Mouse (Mus musculus): ENCODE measurements around the gene Mlycd. TPM values are rescaled to one million over a fixed set of nuclear protein-coding genes. Genes with fewer than 3 reads are reported as not detected.
A peak's percentile ranks its signal among the peaks of the same experiment; 100 is the strongest.

Mlycd gene
- polyA plus RNA-seq, 1 experiment from 2014 or later: 16.6 TPM

GRCm38 (mm10) chr8:119398558-119398957 is 3.9 kb downstream of the Mlycd start:
- no peak overlapping the region for H3K4me2 ChIP-seq (ENCODE audit: low read length)
- no peak overlapping the region for H3K4me3 ChIP-seq (ENCODE audit: low read depth, low read length)
- DNase-seq (ENCODE audit: low spot score): no peak
- no peak overlapping the region for H3K9ac ChIP-seq (ENCODE audit: low read length)
- 85% methylated on average over 9 of the region's 9 CpGs for WGBS
- peaks cover 7% of the 10 kb centered on the region for H3K4me1 ChIP-seq (ENCODE audit: control insufficient read depth, insufficient read depth, low read length)
- no peaks in the 10 kb centered on the region for H3K27me3 ChIP-seq (replicated peaks; ENCODE audit: control insufficient read depth, insufficient read depth, low read length)
- no peaks in the 10 kb centered on the region for H3K9me3 ChIP-seq (replicated peaks; ENCODE audit: control insufficient read depth, low read length)
- no peak overlapping the region for H3K27ac ChIP-seq (ENCODE audit: low read depth, low read length)
- no peak for ATAC-seq
- H3K36me3 ChIP-seq (ENCODE audit: control insufficient read depth, insufficient read depth, low read length): peaks cover 7% of the 10 kb centered on the region; the same call in 1 of the 2 replicates

- Histone ChIP-seq H3K36me3 (ENCODE audit: control insufficient read depth, insufficient read depth, low read length) (peaks cover 11% of the 10 kb centered on the region; the same call in 1 of the 2 replicates), H3K9me3 (replicated peaks; ENCODE audit: control insufficient read depth, low read length) (no peaks in the 10 kb centered on the region), H3K4me2 (ENCODE audit: low read length) (no peak overlapping the region), H3K9ac (ENCODE audit: low read length) (no peak overlapping the region), H3K27me3 (replicated peaks; ENCODE audit: control insufficient read depth, insufficient read depth, low read length) (no peaks in the 10 kb centered on the region), H3K4me1 (ENCODE audit: control insufficient read depth, insufficient read depth, low read length) (peaks cover 7% of the 10 kb centered on the region), H3K4me3 (ENCODE audit: low read depth, low read length) (no peak overlapping the region), H3K27ac (ENCODE audit: low read depth, low read length) (no peak overlapping the region)
- no peak for ATAC-seq
- WGBS: 79% methylated on average over 6 of the region's 6 CpGs
- DNase-seq (ENCODE audit: low spot score): no peak
These were observed 4.6 kb downstream of the Mlycd start for GRCm38 (mm10) chr8:119399255-119399654.

GRCm38 (mm10) chr8:119400122-119400671 is 5.5 kb downstream of the Mlycd start:
- no peak for DNase-seq (ENCODE audit: low spot score)
- Histone ChIP-seq H3K36me3 (ENCODE audit: control insufficient read depth, insufficient read depth, low read length) (peaks cover 13% of the 10 kb centered on the region; the same call in 1 of the 2 replicates), H3K4me3 (ENCODE audit: low read depth, low read length) (no peak overlapping the region), H3K27ac (ENCODE audit: low read depth, low read length) (no peak overlapping the region), H3K9me3 (replicated peaks; ENCODE audit: control insufficient read depth, low read length) (no peaks in the 10 kb centered on the region), H3K9ac (ENCODE audit: low read length) (no peak overlapping the region), H3K4me1 (ENCODE audit: control insufficient read depth, insufficient read depth, low read length) (peaks cover 7% of the 10 kb centered on the region), H3K27me3 (replicated peaks; ENCODE audit: control insufficient read depth, insufficient read depth, low read length) (no peaks in the 10 kb centered on the region), H3K4me2 (ENCODE audit: low read length) (no peak overlapping the region)
- WGBS: 86% methylated on average over 9 of the region's 9 CpGs
- ATAC-seq: no peak

GRCm38 (mm10) chr8:119400904-119401303 is 6.2 kb downstream of the Mlycd start:
- no peak overlapping the region for H3K9ac ChIP-seq (ENCODE audit: low read length)
- peaks cover 2% of the 10 kb centered on the region for H3K4me1 ChIP-seq (ENCODE audit: control insufficient read depth, insufficient read depth, low read length)
- no peak overlapping the region for H3K4me3 ChIP-seq (ENCODE audit: low read depth, low read length)
- no peaks in the 10 kb centered on the region for H3K9me3 ChIP-seq (replicated peaks; ENCODE audit: control insufficient read depth, low read length)
- ATAC-seq (no peak), DNase-seq (ENCODE audit: low spot score) (no peak)
- H3K4me2 ChIP-seq (ENCODE audit: low read length): no peak overlapping the region
- H3K27me3 ChIP-seq (replicated peaks; ENCODE audit: control insufficient read depth, insufficient read depth, low read length): no peaks in the 10 kb centered on the region
- WGBS: 87% methylated on average over 3 of the region's 3 CpGs
- H3K36me3 ChIP-seq (ENCODE audit: control insufficient read depth, insufficient read depth, low read length): peaks cover 14% of the 10 kb centered on the region; the same call in 1 of the 2 replicates
- no peak overlapping the region for H3K27ac ChIP-seq (ENCODE audit: low read depth, low read length)

- no peak for ATAC-seq
- H3K4me3 ChIP-seq (ENCODE audit: low read depth, low read length): no peak overlapping the region
- DNase-seq (ENCODE audit: low spot score): no peak
- no peaks in the 10 kb centered on the region for H3K27me3 ChIP-seq (replicated peaks; ENCODE audit: control insufficient read depth, insufficient read depth, low read length)
- H3K27ac ChIP-seq (ENCODE audit: low read depth, low read length): no peak overlapping the region
- no peak overlapping the region for H3K9ac ChIP-seq (ENCODE audit: low read length)
- no peak overlapping the region for H3K4me2 ChIP-seq (ENCODE audit: low read length)
- WGBS: 79% methylated on average over 10 of the region's 10 CpGs
- no peaks in the 10 kb centered on the region for H3K4me1 ChIP-seq (ENCODE audit: control insufficient read depth, insufficient read depth, low read length)
- H3K36me3 ChIP-seq (ENCODE audit: control insufficient read depth, insufficient read depth, low read length): peaks cover 30% of the 10 kb centered on the region
- H3K9me3 ChIP-seq (replicated peaks; ENCODE audit: control insufficient read depth, low read length): no peaks in the 10 kb centered on the region
These were observed 9.2 kb downstream of the Mlycd start for GRCm38 (mm10) chr8:119403912-119404311.

- H3K9me3 ChIP-seq (replicated peaks; ENCODE audit: control insufficient read depth, low read length): no peaks in the 10 kb centered on the region
- H3K36me3 ChIP-seq (ENCODE audit: control insufficient read depth, insufficient read depth, low read length): peaks cover 38% of the 10 kb centered on the region
- no peak overlapping the region for H3K4me2 ChIP-seq (ENCODE audit: low read length)
- no peak overlapping the region for H3K27ac ChIP-seq (ENCODE audit: low read depth, low read length)
- H3K27me3 ChIP-seq (replicated peaks; ENCODE audit: control insufficient read depth, insufficient read depth, low read length): no peaks in the 10 kb centered on the region
- 93% methylated on average over 5 of the region's 5 CpGs for WGBS
- no peak for DNase-seq (ENCODE audit: low spot score)
- H3K4me1 ChIP-seq (ENCODE audit: control insufficient read depth, insufficient read depth, low read length): no peaks in the 10 kb centered on the region
- H3K4me3 ChIP-seq (ENCODE audit: low read depth, low read length): no peak overlapping the region
- no peak overlapping the region for H3K9ac ChIP-seq (ENCODE audit: low read length)
- no peak for ATAC-seq
These were observed 10.0 kb downstream of the Mlycd start for GRCm38 (mm10) chr8:119404648-119405047.

GRCm38 (mm10) chr8:119408311-119408710 is 13.6 kb downstream of the Mlycd start:
- Histone ChIP-seq H3K4me1 (ENCODE audit: control insufficient read depth, insufficient read depth, low read length) (no peaks in the 10 kb centered on the region), H3K9me3 (replicated peaks; ENCODE audit: control insufficient read depth, low read length) (no peaks in the 10 kb centered on the region), H3K4me3 (ENCODE audit: low read depth, low read length) (no peak overlapping the region), H3K27me3 (replicated peaks; ENCODE audit: control insufficient read depth, insufficient read depth, low read length) (no peaks in the 10 kb centered on the region), H3K27ac (ENCODE audit: low read depth, low read length) (no peak overlapping the region), H3K4me2 (ENCODE audit: low read length) (no peak overlapping the region), H3K36me3 (ENCODE audit: control insufficient read depth, insufficient read depth, low read length) (peaks cover 49% of the 10 kb centered on the region), H3K9ac (ENCODE audit: low read length) (no peak overlapping the region)
- 87% methylated on average over 8 of the region's 8 CpGs for WGBS
- no peak for DNase-seq (ENCODE audit: low spot score)
- ATAC-seq: no peak

- peak; percentile 25; the same call in 1 of the 2 replicates for ATAC-seq
These were observed 17.5 kb downstream of the Mlycd start for GRCm38 (mm10) chr8:119412037-119412734.

More at GRCm38 (mm10) chr8:119412037-119412734, 17.5 kb downstream of the Mlycd start:
- H3K4me2 ChIP-seq (ENCODE audit: low read length): no peak overlapping the region
- H3K36me3 ChIP-seq (ENCODE audit: control insufficient read depth, insufficient read depth, low read length): peaks cover 41% of the 10 kb centered on the region
- no peaks in the 10 kb centered on the region for H3K9me3 ChIP-seq (replicated peaks; ENCODE audit: control insufficient read depth, low read length)
- no peak for DNase-seq (ENCODE audit: low spot score)
- H3K27me3 ChIP-seq (replicated peaks; ENCODE audit: control insufficient read depth, insufficient read depth, low read length): no peaks in the 10 kb centered on the region
- H3K27ac ChIP-seq (ENCODE audit: low read depth, low read length): no peak overlapping the region
- no peak overlapping the region for H3K4me3 ChIP-seq (ENCODE audit: low read depth, low read length)
- no peak overlapping the region for H3K9ac ChIP-seq (ENCODE audit: low read length)
- WGBS: 59% methylated on average over 10 of the region's 10 CpGs
- no peaks in the 10 kb centered on the region for H3K4me1 ChIP-seq (ENCODE audit: control insufficient read depth, insufficient read depth, low read length)

Measured in forebrain, embryonic 14.5 days (tissue).